Comparison of ENCODE assay signal across 19 mouse cellular contexts in genomic region chr1:194026213-194026612, GRCm38 (mm10).
DNase-seq lines count a peak whose midpoint lies in the region; TF ChIP-seq lines count a peak whose summit lies in the region.
"Had no signal": no experiment of that assay in that cellular context is flagged by ENCODE, and none has a peak within 500 bp of the region (broad histone marks: within the 10 kb centered on the region; RNA-seq: fewer than 3 reads in every experiment).

No protein-coding gene starts in this region.

- H3K27ac ChIP-seq in left cerebral cortex, adult 2 months, result no peak overlapping the region
- H3K27ac ChIP-seq: embryonic facial prominence, embryonic 15.5 days; forebrain, embryonic 10.5 days; gastrocnemius, adult 2 months; heart, embryonic 10.5 days; hindbrain, embryonic 15.5 days had no signal

- peak; percentile 40 for DNase-seq in adrenal gland, adult 2 months
- no peak for DNase-seq in adrenal gland, adult 8-10 months
- DNase-seq in heart, adult 11 months, result peak; percentile 64
- DNase-seq in heart, postnatal 14 days, result no peak
- DNase-seq in adrenal gland, postnatal 10 days, result peak; percentile 14
- peak; percentile 15 for DNase-seq in brain, adult 2 months (ENCODE audit: low read depth, low spot score)
- DNase-seq in left cerebral cortex, postnatal 14 days (ENCODE audit: low spot score in 2 of 2), result no peak
- DNase-seq in left cerebral cortex, adult 2 months (ENCODE audit: extremely low spot score in 1 of 2, low spot score in 2 of 2), result no peak
- DNase-seq: embryo, embryonic 11 days; gastrocnemius, adult 2 months; gastrocnemius, postnatal 36 days; heart, adult 18-20 months; heart, postnatal 10 days; kidney, adult 9 months had no signal

- intact Hi-C loops in heart, postnatal 14 days (cut with DNase I), result no loop called here
- intact Hi-C loops in left cerebral cortex, postnatal 14 days (cut with DNase I), result no loop called here
- intact Hi-C loops in left cerebral cortex, adult 2 months (cut with DNase I), result no loop called here

- TF ChIP-seq CTCF in left cerebral cortex, adult 2 months (IDR thresholded peaks at IDR 0.05), result no peak

- H3K4me3 ChIP-seq in left cerebral cortex, adult 2 months, result no peak overlapping the region
- H3K4me3 ChIP-seq: embryonic facial prominence, embryonic 15.5 days; erythroblast, embryonic 14.5 days; forebrain, embryonic 10.5 days; gastrocnemius, adult 2 months; heart, embryonic 10.5 days; hindbrain, embryonic 15.5 days had no signal

Comparison
In these comparisons a context has a peak if more than half of its experiments do, and no peak if none do; other contexts are left out.
1. DNase-seq: peak in adrenal gland, adult 2 months (single experiment), heart, adult 11 months (single experiment), adrenal gland, postnatal 10 days (single experiment) and brain, adult 2 months (single experiment); none in adrenal gland, adult 8-10 months (single experiment), heart, postnatal 14 days (0 of 2), left cerebral cortex, postnatal 14 days (0 of 2) and left cerebral cortex, adult 2 months (0 of 2).